Mouse (Mus musculus): ENCODE measurements at regions not wholly inside any gene's neighbourhood (a gene's known extent, or its start where the extent isn't known, plus 50 kb on each side); places are given as distances from the start of the nearest gene placed in this dataset.

DNA sequence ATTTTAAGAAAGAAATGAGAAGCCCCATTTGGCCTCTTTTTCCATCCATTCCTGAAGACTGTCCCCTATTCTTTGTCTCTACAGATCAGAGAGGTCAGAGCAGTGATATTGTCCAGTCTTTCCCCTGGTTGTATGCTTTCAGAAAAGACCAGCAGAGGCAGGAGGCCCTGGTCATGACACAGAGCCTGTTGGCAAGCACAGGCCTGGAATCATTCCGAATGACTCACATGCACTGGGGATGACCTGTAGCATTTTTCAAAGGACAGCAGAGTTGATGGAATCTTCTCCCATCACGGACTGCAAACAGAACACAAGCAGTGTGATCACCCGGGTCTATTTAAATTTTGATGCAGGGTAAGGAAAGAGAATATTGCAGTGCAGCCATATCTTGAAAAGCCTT, 50.2 kb upstream of the Nxt1 start:
- no peak for DNase-seq (ENCODE audit: low spot score in 2 of 2)

DNA sequence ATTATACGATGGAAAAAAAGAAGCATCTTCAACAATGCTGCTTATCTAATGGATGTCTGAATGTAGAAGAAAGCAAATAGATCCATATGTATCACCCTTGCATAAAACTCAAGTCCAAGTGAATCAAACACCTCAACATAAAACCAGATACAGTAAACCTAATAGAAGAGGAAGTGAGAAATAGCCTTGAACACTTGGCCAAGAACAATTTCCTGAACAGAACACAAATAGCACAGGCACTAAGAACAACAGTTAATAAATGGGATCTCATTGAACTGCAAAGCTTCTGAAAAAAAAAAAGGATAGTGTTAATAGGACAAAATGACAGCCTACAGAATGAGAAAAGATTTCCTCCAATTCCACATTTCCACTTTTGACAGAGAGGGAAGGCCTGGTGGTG, 60.5 kb upstream of the Nxt1 start:
- no peak for DNase-seq (ENCODE audit: low spot score in 2 of 2)

DNA sequence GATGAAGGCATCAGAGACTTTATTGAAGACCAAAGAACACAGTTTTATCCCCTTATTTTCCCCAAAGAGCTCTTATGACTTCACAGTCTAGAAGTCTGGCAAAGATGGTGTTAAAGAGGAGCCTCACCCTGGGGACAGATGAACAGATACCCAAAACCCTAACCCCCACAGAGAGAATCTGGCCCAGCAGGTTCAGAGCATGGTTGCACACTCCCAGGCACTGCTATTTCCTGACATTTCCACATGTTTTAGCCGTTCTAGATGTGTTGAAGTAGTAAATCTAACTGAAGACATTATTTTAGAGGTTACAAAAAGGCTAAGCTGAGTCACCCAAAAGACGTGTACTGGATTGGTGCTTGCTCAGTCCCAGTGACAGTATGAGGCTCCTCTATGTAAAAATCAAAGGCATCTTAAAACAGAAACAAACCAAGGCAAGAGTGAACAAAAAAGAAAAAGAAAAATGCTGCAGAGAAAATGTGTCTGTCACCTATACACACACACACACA, 66.9 kb upstream of the Nxt1 start:
- DNase-seq (ENCODE audit: low spot score in 2 of 2): no peak

DNA sequence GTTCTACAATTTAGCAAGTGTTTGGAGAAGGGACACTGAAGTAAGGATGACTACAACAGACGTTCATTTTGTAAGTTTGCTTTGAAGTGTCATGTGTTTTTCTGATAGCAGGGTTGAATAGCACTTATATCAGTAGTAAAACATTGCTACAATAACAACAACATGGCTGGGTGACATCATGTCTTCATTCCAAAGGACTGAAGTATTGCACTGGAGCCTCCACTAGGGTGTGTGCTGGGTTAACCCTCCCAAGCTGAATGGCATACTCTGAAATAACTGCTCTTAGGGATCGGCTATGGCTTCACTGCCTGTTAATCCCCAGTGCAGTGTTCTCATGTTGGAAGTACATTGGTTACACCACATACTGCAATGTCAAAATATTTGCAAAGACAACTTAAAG, 68.5 kb upstream of the Nxt1 start:
- DNase-seq (ENCODE audit: low spot score in 2 of 2): no peak

DNA sequence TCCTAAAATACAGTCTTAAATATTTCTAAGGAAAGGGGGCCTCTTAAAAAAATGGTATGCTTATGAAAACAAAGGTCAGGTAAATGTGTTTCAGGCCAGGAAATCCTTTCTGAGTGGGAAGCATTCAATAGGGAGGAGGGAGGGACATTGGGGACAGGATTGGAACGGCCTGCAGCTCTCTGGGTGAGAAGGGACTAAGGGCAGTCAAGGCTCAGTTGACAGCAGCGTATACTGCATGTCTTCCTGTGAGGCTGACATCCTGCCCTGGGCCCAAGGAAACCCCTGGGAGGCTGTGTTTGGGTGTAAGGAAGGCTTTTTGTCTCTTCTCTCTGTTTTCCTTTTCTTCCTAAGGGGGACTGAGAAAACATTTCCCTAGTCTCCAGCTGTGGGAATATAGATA, 69.1 kb upstream of the Nxt1 start:
- DNase-seq (ENCODE audit: low spot score in 2 of 2): no peak

DNA sequence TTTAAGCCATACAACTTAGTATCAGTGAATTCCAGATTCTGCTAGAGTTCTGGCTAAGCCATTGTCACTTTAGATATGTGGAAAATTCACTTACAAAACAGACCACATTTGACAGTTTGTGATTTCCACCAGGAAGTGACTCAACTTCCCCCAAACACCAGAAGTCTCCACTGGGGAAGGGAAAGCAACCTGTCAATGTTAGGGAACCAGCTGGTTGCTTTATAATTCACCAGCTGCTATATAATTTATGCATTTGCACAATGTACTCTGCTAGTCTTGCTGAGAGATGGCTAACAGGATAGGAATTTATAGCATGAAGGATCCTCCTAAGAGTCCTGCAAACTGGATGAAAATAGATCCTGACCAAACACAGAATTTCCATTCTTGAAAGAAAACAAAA, 72.9 kb upstream of the Nxt1 start:
- DNase-seq (ENCODE audit: low spot score in 2 of 2): no peak

DNA sequence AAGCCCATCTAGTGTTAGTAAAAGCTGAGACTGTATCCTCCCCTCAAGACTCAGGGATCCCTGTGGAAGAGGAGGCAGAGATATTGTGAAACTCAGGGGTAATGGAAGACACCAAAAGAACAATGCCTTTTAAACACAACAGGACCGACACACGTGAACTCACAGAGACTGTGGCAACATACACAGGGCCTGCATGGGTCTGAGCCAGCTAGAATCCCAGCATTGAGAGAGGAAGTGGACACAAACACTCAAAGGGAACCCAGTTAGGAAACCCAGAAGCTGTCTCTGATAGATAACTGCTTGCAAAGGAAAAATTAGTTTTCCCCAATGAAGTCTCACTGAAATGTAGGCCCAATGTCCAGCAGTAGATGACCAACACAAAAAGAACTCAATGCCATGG, 75.4 kb upstream of the Nxt1 start:
- no peak for DNase-seq (ENCODE audit: low spot score in 2 of 2)

DNA sequence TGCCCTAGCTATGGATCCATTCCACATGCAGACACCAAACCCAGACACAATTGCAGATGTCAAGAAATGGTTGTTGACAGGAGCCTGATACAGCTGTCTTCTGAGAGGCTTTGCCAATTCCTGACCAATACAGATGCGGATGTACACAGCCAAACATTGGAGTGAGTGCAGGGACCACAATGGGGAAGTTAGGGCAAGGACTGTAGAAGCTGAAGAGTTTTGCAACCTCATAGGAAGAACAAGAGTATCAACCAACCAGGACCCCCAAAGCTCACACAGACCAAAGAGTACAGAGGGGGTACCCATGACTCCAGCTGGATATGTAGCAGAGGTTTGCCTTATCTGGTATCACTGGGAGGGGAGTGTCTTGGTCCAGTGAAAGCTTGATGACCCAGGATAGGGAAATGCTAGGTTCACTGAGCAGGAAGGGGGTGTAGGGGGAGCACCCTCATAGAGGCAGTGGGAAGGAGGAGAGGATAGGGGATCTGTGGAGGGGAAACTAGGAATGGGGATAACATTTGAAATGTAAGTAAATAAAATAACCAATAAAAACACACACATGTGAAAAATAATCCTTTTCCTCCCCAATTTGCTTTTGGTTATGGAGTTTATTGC, 86.6 kb upstream of the Nxt1 start:
- no peak for DNase-seq (ENCODE audit: low spot score in 2 of 2)

DNA sequence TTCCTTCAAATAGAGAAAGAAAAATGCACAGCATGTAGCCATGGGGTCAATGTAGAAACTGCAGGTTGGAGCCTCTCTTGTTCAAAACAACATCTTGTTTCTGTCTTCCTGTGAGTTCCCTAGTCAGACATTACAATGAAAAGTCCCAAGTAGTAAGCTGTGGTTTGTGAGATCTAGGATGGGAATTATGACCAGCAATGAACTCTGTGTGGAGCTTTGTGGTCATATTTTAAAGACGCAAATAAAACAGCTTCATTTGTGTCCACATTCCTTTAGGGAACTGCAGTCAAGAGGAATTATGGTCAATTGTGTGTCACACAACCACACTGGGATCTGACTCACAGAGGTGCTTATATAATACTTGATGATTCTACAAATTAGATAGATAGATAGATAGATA, 90.2 kb upstream of the Nxt1 start:
- no peak for DNase-seq (ENCODE audit: low spot score in 2 of 2)

DNA sequence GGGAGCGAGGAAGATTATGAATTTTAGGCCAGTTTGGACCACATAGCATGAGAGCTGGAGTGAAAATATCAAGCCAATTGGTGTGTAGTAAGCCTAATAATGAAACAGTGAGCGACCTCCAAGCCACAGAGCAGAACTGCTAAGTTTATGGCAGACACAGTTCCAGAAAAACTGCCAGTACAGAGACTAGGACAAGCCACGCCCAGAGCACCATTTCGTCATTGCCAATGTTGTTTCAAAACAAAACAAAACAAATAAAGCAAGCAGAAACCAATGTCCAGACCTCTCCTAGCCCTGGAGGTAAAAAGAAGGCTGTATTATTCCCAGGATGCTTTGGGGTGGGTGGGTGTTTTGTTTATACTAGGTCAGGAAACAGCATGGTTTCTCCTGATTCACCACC, 90.7 kb upstream of the Nxt1 start:
- no peak for DNase-seq (ENCODE audit: low spot score in 2 of 2)

DNA sequence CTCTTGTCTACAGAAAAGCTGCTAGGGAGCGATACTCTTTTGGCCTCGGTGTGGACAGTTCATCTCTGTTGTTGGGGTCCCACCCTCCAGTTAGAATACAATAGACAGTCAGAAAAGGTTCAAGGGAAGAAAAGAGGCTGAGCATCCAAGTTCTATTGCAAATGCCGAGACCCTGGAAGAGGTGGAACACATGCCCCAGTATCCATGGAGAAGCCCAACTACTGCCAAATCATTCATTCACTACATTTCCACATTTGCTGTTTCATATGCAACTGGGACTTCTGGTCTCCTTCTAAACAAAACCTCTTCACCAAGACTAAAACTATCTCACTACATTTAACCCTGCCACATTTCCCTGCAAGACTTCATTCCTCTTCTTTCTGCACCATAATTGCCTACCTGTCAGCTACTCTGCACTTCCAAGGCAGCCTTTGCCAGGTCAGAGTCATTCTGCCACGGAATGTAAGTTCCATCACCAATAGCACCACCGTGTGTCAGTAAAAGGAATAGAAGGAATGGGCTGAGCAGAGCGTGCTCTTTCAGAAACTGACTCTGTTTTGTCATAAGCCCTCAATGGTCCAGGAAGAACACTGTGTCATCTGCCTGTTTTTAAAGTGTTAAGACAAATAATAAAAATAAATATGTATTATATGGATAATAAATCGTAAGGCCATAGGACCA, 92.0 kb upstream of the Nxt1 start:
- peak; percentile 36 to 47 for DNase-seq (ENCODE audit: low spot score in 2 of 2)

DNA sequence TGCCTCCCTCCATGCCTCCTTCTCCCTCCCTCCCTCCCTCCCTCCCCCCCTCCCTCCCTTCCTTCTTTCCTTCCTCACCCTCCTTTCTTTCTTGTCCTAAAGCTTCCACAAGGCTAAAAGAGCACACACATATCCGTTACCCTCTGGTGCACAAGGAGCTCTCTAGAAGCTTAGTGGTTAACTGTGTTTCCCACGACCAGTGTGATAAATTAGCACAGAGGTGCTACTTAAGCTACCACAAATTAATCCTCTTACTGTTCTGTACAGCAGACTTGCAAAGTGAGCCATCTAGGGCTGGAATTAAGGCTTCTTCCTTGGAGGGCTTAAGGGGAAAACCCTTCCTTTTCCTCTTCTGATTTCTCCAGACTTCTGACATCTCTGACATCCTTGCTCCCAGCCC, 92.8 kb upstream of the Nxt1 start:
- no peak for DNase-seq (ENCODE audit: low spot score in 2 of 2)

DNA sequence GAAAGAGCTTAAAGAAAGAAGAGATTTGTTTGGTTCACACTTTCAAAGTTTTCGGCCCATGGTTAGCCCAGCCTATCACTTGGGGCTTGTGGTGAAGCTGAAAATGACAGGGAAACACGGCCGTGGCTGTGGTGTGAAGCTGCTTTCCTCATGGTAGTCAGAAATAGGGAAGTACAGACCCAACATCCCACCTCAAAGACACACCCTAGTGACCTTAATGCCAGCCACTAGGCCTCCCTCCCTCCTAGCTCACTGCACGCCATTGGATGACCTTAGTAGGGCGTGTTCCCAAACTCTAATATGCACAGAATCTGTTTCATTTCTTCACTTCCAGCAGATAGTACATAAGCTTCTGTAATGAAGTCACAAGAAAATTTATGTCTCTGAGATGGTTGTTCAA, 93.4 kb upstream of the Nxt1 start:
- DNase-seq (ENCODE audit: low spot score in 2 of 2): no peak

DNA sequence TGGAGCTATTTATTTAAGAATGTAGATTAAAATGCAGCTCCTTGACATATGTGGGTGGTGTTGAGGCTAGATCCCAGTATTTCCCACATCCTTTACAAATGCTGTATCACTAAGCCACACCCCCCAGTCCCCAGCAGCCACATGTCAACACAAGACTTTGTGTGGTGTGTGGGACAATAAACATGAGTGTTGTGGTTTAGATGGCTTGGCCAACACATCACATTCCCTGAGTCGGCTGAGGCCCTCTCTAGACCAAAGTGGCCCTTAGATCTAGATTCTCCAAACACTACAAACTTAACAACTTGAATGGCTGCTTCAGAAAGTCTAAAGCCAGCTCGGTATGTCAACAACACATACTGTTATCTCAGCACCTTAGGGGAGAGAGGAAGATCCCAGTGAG, 94.2 kb upstream of the Nxt1 start:
- DNase-seq (ENCODE audit: low spot score in 2 of 2): no peak

DNA sequence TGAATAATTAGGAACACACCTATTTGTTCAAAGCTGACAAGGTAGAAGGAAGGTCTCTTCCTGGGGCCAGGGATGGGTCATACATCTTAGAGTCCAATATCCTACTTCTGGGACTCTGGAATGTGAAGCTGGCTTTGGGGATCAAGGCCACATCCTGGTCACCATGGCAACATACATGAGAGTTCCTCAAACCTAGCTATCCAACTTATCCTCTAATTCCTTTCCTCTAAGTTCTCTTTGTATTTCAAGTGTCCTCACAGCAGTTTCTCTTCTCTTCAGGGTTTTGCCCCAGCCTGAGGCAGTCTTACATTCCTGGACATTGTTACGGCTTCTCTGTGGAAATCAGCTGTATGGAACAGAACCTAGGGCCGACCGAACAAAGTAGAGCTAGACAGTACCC, 97.0 kb upstream of the Nxt1 start:
- DNase-seq (ENCODE audit: low spot score in 2 of 2): no peak

DNA sequence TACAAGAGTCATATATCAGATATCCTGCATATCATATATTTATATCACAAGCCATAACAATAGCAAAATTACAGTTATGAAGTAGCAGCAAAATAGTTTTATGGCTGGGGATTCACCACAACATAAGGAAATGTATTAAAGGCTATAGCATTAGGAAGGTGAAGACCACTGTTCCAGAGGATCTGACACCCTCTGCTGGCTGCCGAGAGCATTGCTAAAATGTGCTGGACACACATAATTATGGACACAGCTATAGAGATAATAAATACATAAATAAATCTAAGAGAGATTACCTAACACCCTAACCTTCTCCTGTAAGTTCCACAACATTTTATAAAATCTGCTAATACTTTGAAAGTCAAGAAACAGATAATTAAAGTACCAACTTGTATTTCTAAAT, 100.2 kb upstream of the Nxt1 start:
- DNase-seq (ENCODE audit: low spot score in 2 of 2): peak; percentile 50 to 65

DNA sequence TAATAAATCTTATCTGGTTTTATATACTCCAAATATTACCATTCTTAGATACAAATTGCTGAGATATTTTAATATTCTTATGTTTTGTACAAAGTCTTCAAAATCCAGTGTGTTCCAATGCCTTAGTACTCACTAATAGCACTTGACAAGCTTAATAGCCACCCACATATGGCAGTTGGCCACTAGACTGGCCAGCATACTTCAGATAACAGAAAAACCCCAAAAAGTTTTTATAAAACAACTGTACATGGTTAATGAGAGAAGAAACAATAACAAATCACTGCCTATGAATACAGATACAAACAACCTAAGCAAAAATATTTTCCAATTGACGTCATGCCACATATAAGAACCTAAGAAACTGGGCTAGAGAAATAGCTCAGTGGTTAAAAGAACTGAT, 100.8 kb upstream of the Nxt1 start:
- DNase-seq (ENCODE audit: low spot score in 2 of 2): no peak

DNA sequence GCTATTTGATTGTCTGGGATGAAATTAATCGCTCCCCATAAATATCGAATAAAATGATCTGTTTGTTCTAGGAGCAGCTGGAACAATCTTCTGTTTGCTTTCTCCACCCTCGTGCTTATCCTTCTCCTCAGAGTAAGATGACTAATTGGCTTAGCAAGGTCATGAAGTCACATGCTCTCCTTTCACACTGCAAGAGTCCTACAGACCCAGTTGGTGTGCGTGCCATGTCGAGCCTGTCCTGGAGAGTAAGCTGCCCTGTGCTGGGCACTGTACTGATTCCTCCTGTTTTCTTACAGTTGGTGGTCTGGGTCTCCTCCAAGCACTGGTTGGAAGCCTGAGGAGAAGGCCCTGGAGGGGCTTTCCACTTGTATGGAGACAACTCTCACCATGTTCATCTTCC, 101.4 kb upstream of the Nxt1 start:
- no peak for DNase-seq (ENCODE audit: low spot score in 2 of 2)

DNA sequence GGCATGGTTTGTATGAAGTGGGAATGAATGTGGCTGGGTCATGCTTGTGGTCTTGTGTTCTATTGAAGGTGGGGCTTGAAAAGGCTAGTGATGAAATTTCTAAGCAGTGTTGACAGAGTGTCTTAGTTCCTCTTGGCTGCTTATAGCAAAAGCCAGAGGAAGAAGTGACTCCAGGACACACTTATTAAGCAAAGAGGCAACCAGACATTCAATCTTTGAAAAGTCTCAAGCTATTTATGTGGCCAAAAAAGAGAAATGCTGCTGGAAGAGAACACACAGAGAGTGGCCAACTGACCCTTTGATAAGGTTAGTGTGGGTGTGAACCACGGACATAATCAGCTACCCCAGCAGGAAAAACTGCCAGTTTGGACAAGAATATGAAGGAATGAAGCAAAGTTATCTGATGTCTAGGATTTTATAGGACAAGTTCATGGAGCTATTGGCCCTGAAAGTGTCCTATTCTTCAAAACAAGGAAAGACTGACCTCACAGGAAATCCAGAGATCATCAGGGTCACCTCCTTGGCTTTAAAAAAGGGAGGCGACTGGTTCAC, 104.4 kb upstream of the Nxt1 start:
- DNase-seq (ENCODE audit: low spot score in 2 of 2): no peak

DNA sequence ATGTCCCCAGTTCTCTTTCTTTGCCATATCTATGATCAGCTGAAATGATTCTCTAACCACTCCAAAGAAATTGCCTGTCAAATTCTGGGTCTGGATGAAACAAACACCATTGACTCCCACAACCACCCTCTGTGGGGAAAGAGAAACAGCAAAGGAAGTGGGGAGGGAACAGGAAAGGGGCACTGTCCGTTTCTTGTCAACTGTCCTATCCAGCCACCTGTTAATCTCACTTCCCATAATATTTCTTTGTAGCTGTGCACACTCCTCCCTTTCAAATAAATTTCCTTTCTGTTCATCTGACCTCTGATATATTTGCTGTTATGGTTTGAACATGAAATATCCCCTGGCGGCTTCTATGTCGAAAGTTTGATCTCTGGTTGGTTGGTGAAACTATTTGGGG, 109.0 kb upstream of the Nxt1 start:
- DNase-seq (ENCODE audit: low spot score in 2 of 2): no peak

DNA sequence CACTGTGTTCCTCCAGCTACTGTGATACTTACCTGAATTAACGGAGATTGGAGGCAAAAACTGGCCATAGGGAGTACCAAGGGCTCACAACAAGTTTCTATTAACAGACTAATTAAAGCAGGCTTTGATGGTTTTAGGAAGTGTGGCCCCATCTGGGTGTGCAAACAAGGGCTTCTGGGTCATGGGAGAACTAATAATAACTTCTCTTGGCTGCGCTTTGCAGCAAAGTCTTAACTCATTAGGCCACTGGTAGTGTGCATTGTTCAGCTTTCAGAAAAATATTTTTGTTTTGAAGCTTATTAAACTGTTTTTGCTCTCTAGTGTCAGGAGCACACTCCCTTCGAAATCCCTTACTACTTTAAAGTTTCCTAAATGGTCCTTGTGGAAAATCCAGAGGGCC, 110.4 kb upstream of the Nxt1 start:
- no peak for DNase-seq (ENCODE audit: low spot score in 2 of 2)

DNA sequence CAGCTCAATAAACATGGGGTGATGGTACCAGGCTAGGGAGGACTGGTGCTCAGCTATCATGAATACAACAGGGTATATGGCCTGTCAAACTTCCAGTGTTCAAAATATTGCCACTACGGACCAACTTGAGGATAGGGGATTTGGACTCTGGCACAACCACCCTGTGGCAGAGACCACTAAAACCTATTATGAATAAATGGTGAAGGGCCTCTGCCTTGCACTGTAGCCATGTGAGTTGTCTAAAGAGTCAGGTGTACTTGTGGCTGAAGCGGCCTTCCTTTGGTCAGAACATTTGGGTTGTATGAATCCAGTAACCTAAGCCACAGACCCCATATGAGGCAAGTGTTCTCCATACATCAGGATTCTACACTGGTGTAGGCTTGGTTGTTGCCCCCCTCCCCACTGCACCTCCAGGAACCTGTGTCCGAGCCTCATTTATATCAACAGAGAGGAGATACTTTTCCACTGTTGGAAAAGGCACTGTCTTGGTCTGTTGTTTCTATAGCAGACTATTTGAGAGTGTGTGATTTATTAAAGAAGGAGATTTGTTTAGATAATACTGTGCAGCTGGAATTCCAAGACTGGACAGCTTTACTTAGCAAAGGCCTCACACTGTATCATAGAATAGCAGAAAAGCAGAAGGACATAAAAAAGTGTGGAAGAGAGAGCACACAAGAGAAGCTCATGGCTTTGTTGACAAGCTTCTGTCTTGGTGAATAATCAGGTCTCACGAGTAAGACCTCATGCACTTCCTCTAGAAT, 112.2 kb upstream of the Nxt1 start:
- no peak for DNase-seq (ENCODE audit: low spot score in 2 of 2)
